Mouse (Mus musculus) heart, postnatal 10 days (tissue): ENCODE results near the gene Chac1. TPM values are rescaled to one million over a fixed set of nuclear protein-coding genes. Genes with fewer than 3 reads are reported as not detected.

Source experiments
- DNase-seq, 2 experiments: peaks; one replicate each; pipeline ENCODE4 v3.0.0; 2021
- intact Hi-C: fragments of 180-260 bp; cut with DNase I; formaldehyde crosslinking; loops from one replicate; pipeline ENCODE4 v1.15.1; 2025
- total RNA-seq, 2 experiments: library from RNA; stranded (reverse); gene quantifications; 2 replicates each; pipeline ENCODE4 v1.2.3; 2021

The Chac1 gene
- total RNA-seq: 1 to 10 TPM; 3.5 to 7.5 TPM

DNA sequence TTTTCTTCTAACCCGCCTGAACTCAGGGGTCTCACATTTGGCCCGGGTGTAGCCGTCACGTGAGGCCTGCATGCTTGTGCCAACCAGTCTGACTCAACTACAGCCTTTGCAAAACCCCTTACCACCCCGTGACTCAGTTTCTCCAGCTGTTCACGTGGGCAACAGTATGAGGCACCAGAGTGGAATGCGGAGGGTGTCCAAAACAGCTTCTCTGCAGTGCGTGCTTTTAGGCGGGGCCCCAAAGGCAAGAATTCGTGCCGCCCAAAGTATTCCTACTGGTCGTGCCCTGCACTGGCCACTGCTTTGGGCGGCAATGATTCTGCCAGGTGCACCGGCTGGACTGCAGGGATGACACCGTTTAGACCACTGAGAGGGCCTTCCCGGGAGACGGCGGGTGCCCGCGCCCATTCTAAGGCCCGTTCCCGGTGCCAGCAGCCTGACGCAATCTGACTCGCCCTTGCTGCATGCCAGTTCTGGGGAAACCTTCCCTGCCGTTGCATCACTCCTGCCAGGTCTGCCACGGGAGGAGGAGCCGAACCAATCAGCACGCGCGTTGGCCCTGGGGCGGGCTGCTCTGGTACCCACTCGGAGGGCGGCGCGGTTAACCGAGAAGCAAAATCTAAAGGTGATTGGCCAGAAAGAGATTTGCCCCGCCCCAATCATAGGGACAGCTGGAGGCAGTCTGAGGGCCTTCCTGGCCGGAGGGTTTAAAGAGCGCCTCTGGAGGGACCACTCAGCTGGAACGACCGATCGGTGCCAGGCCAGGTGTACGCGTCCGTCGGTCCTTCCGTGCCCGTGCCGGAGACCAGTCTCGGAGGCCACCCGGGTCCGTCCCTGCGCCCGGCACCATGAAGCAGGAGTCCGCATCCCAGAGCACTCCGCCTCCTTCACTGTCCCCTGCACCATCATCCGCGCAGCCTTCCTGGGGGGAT is at the start of gene Chac1:
Gene Chac1, plus strand, starts transcription at position 675 of the 932 bp plus-strand sequence.
- peak; percentile 86 to 88 for DNase-seq
- intact Hi-C loops: no loop called here

DNA sequence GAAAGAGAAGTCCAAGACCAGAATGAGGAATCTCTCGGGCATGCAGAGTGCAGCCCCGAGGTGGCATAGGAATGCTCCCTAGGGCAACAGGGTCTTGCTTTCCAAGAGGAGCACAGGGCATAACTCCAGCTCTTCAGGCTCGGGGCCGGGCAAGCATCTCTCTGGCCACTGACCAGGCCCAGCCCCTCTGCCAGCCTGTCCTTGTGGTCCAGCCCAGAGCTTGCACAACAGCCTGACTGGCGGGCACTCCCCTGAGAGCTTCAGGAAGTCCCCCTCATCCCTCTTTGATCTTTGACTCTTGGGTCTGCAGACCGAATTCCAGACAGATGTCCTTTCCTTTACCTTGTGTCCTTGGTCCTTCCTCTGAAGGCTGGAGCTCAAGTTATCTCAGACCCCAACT is 48.2 kb upstream of the Chac1 start:
- intact Hi-C loops: no loop called here

DNA sequence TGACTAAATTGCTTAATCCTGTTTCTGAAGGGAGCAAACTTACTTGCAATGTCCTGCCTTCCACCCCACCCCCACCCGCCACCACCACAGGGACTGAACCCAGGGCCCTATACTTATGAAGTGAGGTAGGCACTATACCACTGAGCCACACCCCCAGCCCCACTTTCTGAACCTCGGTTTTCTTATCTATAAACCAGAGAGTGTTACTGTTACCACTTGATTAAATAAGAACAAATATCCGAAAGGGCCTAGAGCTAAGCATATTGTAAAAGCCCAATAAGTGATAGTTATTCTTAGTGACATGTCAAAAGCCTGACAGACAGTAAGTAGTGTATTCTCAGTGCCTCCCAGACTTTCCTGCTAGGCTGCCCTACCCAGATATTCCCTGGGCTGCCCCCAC is 46.6 kb upstream of the Chac1 start:
- no peak for DNase-seq
- intact Hi-C loops: no loop called here

More for the DNA sequence above, 48.2 kb upstream of the Chac1 start:
- no peak for DNase-seq

DNA sequence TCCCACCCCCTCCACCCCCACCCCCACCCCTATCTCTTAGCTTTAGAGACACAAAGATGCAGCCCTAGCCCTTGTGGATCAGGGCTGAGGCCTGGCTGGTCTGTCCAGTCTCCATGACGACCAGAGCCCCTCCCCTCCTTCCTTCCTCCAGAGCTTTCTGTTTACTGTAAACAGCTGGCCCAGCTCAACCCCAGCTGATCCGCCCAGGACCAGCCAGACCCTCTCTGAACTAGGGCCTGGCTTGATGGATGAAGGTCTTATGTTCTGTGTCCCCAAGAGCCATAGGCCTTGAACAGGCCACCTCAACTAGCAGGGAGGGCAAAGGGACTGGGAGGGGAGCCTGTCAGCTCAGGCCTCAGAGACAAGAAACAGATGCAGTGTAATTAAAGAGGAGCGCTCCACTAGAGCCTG is 46.2 kb upstream of the Chac1 start:
- DNase-seq: peak; percentile 65 to 68
- intact Hi-C loops: no loop called here

DNA sequence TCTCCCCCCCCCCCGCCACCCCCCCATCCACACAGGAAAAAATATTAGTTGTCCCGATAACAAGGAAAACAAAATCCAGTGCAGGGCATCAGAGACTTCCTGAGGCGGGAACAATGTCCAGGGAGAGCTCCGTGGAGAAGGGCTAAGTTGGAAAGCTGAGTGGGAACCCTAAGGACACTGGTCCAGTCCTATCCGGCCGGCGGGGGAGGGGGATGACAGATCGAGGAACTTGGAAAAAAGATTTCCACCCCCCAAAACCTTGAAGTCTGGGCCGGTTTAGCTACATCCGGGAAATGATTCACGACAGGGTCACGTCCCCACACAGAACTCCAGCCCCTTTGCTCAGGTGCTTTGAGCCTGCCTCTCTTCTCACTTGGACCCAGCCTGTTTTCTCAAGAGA is 39.5 kb upstream of the Chac1 start:
- intact Hi-C loops: loop anchor here (1.0 kb wide), 1 partner anchor 10 kb away; no protein-coding TSS in a partner anchor
- DNase-seq: peak; percentile 50 to 62

DNA sequence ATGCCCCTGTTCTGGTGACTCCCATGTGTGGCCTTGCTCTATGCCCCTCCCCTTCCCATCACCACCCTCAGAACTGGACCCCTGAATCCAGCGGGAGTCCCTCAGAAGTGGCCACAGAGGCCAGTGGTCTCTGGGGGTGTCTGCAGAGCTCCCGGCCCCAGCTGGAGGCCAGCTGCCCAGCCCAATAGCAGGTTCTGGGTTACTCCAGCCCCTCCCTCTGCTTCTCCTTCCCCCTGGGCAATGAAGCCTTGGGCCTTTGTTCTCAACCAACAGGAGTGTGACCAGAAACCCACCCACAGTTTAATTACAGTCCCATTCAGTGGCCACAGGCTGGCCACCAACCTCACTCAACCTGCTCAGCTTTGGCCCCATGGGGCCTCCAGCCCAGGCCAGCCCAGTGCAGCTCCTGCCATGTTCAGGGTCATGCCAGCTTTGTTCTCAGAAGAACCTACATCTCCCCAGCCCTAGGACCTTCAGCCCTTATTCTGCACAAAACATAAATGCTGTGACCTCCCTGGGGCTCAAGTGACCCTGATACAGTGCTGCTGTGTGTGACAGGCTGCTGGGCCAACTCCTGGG is 38.6 kb upstream of the Chac1 start:
- no peak for DNase-seq
- intact Hi-C loops: no loop called here

DNA sequence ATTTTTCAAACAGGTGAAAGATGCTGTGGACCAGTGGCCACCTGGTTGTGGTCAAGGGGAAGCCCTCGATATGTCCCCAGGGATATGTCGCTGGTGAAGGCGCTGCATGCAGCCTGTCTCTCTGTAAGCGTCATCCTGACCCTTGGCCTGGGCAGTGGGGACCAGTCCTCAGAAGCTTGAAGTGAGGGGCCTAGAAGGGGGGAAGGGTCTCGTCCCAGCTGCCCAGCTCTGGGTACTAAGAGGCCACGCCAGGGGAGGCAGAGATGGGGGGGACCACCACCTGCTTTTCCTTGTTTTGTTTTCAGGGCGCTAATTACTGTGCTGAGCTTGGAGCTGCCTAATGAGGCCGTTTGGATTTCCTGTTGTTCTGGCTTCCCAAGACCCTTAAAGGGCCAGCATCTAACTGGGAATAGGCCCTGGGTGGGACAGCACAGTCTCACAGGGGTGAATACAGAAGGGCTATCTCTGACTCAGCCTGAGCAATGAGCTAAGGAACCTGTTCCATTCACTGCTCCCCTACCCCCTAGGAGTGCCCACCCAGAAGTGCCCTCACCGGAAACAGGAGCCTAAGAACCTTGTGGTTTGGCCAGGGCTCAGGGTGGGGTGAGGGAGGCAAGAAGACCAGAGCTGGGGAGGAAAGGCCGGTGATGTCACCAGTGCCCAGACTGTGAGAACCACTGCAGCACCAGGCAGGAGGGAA is 37.1 kb upstream of the Chac1 start:
- DNase-seq: no peak
- intact Hi-C loops: no loop called here

DNA sequence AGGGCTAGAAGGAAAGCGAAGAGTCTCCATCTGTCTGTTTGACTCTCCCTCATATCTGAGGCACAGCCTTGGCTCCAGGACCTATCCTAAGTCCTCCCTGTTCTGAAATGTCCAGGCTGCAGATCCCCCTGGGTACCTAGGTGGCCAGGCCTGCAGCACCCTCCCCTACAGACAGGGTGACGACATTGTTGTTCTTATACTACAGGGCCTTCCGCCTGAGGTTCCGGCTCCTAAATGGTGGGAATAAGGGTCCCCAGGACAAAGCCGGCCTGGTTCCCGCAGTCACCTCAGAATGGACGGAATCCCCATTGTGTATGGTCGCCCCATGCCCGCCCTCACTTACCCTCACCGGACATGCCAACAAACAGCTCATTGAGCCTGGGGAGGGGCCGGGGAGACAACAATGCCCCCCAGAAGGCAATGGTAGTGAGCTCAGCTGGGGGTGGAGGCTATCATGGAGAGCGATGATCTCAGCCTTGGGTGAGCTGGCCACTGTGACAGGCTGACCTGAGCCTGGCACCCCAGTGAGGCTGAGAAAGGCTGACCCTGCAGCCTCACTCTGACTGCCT is 36.2 kb upstream of the Chac1 start:
- intact Hi-C loops: no loop called here

DNA sequence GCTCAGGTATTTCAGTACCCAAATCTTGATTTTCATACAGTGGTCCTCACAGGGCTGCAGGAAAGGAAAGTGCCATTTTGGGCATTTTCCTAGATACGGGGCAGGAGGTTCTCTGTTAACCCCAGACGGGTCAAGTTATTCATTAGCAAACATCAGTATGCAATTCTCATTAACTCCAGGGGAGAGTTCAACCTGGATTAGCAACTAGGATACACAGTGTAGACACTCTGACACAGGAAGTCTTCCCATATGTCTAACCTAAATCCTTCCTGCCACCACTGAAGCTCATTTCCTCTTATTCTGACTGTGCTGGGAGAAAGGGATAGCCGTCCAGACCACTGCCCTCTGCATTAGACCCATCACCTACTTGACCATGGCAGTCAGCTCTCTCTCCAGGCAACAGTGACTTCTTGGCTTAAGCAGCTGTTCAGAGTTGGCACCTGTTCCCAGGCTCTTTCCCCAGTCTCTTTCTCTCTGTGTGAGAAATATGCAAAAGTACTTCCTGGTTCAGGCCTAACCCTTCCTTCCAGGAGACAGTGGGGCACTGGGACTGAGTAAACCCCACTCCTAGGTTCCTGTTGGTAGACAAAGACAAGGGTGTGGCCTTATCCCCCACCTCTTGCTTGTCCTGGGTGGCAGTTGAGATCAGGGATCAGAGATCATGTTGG is 32.9 kb upstream of the Chac1 start:
- intact Hi-C loops: no loop called here
- no peak for DNase-seq

More for the DNA sequence above, 36.2 kb upstream of the Chac1 start:
- DNase-seq: no peak

DNA sequence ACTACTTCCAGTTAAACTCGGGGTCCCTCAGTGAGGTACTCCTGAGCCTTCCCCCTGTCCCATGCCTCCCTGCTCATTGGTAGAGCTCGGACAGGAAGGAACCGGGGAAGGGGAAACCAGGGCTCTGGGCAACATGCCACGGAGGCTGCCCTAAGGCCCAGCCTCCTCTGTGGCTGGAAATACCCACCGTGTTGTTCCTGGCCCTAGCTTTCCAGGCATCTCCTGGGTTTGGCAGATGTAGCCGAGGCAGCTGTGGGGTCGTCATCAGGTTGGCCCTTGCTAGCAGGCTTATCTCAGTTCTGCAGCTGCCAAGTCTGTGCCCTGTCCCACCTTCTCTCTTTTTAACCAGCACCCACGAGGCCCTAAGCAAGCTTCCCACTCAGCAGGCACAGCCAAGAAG is 30.5 kb upstream of the Chac1 start:
- intact Hi-C loops: no loop called here
- peak in 1 of 2 experiments; percentile 38 for DNase-seq

DNA sequence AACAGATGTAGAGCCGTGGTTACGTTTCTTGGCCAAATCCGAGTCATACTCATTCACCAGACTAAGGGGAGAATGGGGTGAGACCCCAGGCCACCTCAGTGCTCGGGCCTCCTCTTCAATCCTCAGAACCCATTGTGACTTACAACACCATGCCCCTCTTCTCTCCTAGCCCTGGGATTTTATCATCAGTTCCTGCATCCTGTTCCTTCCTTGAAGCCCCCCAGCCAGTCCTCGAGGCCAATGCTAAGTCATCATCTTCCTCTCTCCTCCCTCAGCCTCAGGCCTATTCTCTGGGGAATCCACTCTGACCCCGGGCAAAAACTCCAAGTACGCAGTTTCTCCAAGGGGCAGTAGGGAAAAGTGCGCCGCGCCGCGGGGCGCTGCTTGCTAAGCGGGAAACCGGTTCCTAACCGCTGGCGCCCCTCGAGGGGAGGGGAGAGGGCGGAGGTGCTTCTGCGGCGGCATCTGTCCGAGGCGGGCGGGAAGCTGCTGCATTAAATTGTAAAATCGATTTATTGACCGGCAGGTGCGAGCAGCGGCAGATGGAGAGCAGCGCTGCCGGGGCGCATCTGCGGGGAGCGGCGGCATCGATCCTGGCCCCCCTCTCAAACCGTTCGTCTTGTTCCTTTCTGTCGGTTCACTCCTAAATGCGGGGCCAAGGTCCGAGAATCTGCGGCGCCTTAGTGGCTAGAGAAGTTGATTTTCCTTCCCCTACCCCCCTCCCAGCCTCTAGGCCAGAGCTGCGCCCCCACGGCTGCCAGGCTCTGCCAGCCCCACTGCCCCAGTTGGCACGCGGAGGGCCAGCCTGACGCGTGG is 29.1 kb upstream of the Chac1 start:
- DNase-seq: no peak
- intact Hi-C loops: no loop called here

DNA sequence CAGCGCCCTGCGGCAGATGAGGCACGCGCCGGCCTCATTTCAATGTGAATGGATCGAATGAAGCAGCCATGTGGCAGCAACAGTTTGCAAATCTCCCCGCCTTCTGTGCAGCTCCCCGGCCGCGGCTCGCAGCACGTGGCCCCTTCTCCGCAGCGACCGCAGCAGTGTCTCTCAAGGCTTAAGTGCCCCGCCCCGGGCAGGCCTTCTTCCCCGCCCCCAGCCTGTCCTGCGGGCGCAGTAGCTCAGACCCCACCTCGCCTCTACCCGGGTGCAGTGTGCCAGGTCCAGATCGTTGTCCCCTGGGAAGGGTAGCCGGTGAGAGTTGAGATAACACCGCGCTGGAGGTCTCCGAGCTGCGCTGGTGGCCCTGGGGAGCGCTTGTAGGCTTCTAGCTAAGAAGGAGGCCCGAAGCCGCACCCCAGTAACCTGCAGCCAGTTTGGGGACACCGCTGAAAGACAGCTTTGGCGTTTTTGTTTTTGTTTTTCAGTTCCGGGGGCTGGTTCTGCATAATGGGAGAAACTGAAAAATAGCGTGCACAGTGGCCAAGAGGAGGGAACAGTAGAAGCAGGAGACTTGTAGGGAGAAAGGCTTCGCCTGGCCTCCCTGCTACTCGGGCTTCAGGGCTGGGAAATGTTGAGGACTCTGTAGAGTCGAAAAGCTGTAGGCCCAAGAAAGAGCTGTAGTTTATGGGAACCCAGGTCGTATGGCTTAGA is 28.3 kb upstream of the Chac1 start:
- peak; percentile 41 to 43 for DNase-seq

DNA sequence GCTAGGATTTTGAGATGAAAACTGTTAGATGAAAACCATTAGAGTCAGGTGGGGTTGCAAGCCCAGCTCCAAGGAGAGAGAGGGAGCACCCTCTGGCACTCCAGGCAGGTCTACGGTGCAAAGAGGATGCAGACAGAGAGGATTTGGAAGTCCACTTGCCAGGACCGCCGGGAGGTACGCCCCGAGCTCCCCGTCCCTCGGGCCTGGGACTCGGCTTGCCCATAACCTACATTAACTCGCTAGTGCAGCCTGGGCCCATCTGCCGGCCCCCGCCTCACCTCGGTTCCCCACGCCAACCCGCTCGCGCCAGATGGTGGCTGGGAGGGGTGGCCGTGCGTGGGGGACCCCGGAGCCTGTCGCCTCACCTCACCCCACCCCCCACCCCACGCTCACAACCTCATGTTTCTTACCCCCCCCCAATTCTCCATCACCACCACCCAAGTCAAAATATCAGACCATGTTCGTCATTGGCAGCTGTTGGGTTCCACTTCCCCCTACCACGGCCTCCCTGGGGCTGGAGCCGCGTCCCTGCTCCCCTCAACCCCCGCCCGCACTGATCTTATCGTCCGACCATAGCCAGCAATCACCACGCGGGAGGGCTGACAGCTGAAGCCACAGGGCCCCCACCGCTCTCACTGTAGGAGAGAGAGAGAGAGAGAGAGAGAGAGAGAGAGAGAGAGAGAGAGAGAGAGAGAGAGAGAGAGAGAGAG is 27.0 kb upstream of the Chac1 start:
- DNase-seq: no peak
- intact Hi-C loops: no loop called here

More for the DNA sequence above, 28.3 kb upstream of the Chac1 start:
- intact Hi-C loops: no loop called here

DNA sequence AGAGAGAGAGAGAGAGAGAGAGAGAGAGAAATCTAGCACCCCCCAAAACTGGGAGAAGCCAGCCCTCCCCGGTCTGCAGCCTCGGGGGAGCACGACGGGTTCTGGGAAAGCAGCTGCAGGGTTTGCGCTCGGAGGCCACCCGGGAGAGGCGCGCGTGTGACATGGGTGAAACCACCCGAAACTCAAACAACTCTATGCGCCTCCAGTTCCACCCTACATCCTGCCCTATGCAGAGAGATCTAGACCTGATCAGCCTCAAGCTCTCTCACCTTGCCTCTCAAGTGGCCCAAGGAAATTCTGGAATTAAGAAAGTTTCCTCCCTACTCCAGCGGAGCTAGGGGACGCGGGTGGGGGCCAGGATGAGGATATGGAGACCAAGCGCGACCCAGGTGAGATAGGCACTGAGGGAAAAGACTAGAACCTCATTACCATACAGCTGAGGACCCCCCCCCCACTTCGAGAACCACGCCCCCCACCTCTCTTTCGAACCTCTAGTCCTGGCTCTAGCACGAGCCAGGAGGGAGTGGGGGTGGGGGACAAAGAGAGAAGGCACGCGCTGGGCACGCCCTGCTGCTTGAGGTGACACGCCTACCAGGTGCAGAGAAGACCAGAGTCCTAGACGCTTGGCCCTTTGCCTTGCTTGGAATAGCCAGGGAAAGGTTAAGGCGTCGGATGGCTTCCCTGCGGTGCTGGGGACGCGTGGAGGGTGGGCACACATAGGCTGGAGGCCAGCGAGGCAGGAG is 26.3 kb upstream of the Chac1 start:
- intact Hi-C loops: loop anchor here (1.0 kb wide), 1 partner anchor 24 kb away; no protein-coding TSS in a partner anchor
- DNase-seq: no peak

DNA sequence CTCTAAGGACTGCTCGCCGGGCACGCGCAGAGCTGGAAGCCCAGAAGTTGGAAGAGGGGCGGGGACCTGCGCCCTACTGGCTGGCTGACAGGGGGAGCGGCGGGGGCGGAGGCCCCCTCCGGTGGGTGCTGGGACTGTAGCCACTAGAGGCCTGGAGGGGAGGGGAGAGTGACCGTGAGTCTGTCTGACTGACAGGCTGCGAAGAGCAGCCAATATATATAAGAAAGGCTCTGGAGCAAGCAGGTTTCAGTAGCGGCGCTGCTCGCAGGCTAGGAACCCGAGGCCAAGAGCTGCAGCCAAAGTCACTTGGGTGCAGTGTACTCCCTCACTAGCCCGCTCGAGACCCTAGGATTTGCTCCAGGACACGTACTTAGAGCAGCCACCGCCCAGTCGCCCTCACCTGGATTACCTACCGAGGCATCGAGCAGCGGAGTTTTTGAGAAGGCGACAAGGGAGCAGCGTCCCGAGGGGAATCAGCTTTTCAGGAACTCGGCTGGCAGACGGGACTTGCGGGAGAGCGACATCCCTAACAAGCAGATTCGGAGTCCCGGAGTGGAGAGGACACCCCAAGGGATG is 25.4 kb upstream of the Chac1 start, which contains the start of gene Dll4:
Gene Dll4, plus strand, starts transcription at position 217 of the 576 bp plus-strand sequence.
- intact Hi-C loops: loop anchor here (1.0 kb wide), 1 partner anchor 25 kb away; no protein-coding TSS in a partner anchor
- DNase-seq: peak; percentile 69 to 72

DNA sequence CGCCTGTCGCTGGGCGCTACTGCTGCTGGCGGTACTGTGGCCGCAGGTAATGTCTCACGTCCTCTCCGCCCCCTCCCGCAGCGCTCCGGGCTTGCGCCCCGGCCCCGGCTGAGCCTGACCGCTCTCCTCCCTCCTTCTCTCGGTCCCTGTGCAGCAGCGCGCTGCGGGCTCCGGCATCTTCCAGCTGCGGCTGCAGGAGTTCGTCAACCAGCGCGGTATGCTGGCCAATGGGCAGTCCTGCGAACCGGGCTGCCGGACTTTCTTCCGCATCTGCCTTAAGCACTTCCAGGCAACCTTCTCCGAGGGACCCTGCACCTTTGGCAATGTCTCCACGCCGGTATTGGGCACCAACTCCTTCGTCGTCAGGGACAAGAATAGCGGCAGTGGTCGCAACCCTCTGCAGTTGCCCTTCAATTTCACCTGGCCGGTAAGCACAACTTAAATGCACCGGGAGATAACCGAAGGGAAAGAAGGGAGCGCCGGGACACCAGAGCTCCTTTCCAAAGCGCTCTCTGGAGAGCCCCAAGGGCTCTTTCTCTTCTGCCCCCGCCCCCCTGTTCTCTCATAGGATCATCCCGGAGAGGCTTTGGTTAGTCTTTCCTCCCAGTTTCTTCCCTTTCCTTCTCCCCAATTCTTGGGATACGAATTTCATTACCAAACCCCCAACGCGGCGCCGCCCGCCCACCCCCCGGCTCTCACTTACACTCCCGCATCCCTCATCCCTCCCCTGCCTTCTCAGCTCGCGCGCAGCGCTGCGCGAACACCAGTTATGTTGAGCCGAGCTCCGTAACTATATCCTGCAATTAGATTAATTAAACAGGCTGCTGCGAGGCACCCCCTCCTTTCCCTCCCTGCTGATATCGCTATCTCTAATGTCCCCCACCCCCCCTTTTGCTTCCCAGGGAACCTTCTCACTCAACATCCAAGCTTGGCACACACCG is 24.6 kb upstream of the Chac1 start:
- intact Hi-C loops: no loop called here
- peak in 1 of 2 experiments; percentile 45 for DNase-seq
